Mouse (Mus musculus) lung, embryonic 16.5 days (tissue): ENCODE measurements at regions not wholly inside any gene's neighbourhood (a gene's known extent, or its start where the extent isn't known, plus 50 kb on each side); places are given as distances from the start of the nearest gene placed in this dataset.

Experiments
- ATAC-seq: fragments of 200-750 bp; cut with Nextera tagmentation; 2 replicates; pipeline ENCODE4 v1.8.0; 2017; ENCODE audit warnings: low read depth, mild to moderate bottlenecking, moderate library complexity
- H3K27ac ChIP-seq: fragments of 300-500 bp; sonication (generic); 2 replicates; pipeline ENCODE4 v1.5.1; 2014; ENCODE audit warnings: mild to moderate bottlenecking, control low read depth, low read length
- H3K27me3 ChIP-seq: fragments of 300-500 bp; sonication (generic); 2 replicates; pipeline ENCODE4 v1.6.1; 2014; ENCODE audit warnings: low read depth, low read length, mixed read lengths; ENCODE audit not compliant: control insufficient read depth, insufficient read depth
- H3K36me3 ChIP-seq: fragments of 300-500 bp; sonication (generic); 2 replicates; pipeline ENCODE4 v1.6.1; 2014; ENCODE audit warnings: low read length; ENCODE audit not compliant: control insufficient read depth, insufficient read depth
- H3K4me1 ChIP-seq: fragments of 300-500 bp; sonication (generic); replicated peaks from 2 replicates; pipeline ENCODE4 v1.6.1; 2014; ENCODE audit warnings: low read length, mixed read lengths; ENCODE audit not compliant: control insufficient read depth, insufficient read depth
- H3K4me2 ChIP-seq: fragments of 300-500 bp; sonication (generic); 2 replicates; pipeline ENCODE4 v1.6.1; 2014; ENCODE audit warnings: low read depth, low read length, control low read depth
- H3K4me3 ChIP-seq: fragments of 300-500 bp; sonication (generic); 2 replicates; pipeline ENCODE4 v1.5.1; 2014; ENCODE audit warnings: mild to moderate bottlenecking, low read length, control low read depth
- H3K9ac ChIP-seq: fragments of 300-500 bp; sonication (generic); 2 replicates; pipeline ENCODE4 v1.6.1; 2014; ENCODE audit warnings: low read length, control low read depth
- H3K9me3 ChIP-seq: fragments of 300-500 bp; sonication (generic); 2 replicates; pipeline ENCODE4 v1.6.1; 2016; ENCODE audit warnings: low read length; ENCODE audit not compliant: control insufficient read depth
- WGBS: fragments of 180-500 bp; shearing (Covaris S2); extraction: QIAGEN DNeasy Blood & Tissue Kit; methylation state at CpG from one replicate; pipeline ENCODE4 v1.1.7; 2014; 5-methylcytosine and 5-hydroxymethylcytosine counted together

DNA sequence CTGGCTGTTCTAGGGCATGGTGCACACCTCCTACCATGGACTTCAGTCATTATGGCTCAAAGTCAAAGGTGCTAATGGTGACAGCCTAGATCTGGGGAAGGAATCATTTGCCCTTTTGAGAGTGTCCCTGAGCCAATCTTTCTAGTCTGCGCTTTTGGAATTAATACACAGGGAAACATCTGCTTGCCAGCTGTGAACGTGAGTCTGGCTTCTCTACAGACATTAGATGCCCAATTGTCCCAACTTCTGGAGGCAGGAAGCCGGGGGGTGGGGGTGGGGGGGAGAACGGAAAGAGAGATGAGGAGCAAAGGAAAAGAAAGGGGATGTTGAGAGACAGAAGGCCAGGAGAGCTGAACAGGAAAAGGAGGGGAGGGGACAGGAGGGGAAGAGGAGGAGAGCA, 377.9 kb upstream of the Spred2 start:
- WGBS = 47% methylated on average over 4 of the region's 4 CpGs
- Histone ChIP-seq H3K4me1 (no peaks in the 10 kb centered on the region), H3K36me3 (no peaks in the 10 kb centered on the region), H3K9me3 (no peaks in the 10 kb centered on the region), H3K4me3 (no peak overlapping the region), H3K9ac (no peak overlapping the region), H3K27me3 (no peaks in the 10 kb centered on the region), H3K27ac (no peak overlapping the region), H3K4me2 (no peak overlapping the region)
- ATAC-seq = no peak

DNA sequence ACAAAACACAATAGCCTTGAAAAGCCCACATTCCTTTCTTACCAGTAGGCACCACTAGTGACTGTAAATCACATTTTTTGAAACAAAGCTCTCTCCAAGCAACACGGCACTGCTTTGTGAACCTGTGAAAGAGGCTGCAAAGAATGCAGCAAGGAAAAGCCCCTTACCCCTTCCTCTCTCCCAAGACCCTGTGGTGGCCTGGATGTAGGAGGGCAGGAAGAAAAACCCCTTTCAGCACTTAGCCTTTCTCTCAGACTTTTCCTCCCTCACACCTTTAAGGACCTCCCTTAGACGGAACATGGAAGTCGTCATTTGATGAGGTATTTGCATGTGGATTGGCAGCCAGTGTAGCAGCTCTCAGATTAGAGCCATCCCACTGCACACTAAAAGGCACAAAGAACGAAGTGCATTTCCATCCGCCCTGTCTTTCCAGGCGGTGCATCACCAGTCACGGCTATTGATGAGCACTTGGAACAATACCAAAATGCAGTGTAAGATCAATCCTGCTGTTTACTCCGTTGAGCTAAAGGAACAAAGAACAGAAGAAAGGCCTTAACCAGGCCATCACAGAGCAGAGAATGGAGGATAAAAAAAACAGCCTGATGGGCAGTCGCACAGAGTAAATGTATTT, 369.7 kb upstream of the Spred2 start:
- WGBS = 51% methylated on average over 9 of the region's 9 CpGs
- Histone ChIP-seq H3K4me2 (no peak overlapping the region), H3K9me3 (no peaks in the 10 kb centered on the region), H3K36me3 (no peaks in the 10 kb centered on the region), H3K9ac (no peak overlapping the region), H3K4me1 (no peaks in the 10 kb centered on the region), H3K27ac (no peak overlapping the region), H3K4me3 (no peak overlapping the region), H3K27me3 (no peaks in the 10 kb centered on the region)
- no peak for ATAC-seq

DNA sequence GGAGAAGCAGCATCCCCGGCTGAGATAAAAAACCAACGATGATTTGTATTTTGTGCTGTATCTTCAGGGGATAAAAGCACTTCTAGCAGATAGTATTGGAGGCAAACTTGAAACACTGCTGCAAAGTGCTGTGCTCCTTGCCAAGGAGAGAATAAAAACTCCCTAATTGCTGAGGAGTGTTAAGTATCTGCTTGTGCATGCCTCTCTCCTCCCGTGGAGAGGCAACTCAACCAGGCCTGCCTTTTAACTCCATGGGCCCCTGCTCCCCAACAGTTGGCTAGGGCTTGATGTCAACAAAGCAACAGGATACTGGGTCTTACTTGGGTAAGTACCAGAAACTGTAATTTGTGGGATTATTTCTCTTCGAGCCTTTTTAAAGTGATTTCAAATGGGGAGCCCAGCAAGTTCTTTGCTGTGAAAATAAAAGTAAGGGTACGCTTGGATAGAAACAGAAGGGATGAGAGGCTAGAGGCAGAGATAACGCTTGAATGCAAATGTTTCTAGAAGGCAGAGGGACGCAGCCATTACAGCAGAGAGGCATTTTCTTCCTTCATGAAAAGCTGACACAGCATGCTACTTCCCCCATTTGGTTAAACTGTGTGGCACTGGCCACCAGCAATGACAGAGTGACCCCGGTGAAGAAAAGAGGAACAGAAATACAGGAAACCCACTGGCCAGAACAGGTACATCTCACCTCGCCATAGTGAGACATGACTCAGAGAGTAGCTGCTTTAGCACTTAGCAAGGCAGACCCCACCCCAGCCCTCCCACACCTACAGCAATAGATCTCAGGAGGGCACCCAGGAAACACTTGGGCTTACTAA, 369.0 kb upstream of the Spred2 start:
- H3K36me3 ChIP-seq = no peaks in the 10 kb centered on the region
- H3K27ac ChIP-seq = no peak overlapping the region
- WGBS = 66% methylated on average over 9 of the region's 9 CpGs
- H3K9ac ChIP-seq = no peak overlapping the region
- H3K9me3 ChIP-seq = no peaks in the 10 kb centered on the region
- H3K4me3 ChIP-seq = no peak overlapping the region
- no peak for ATAC-seq
- no peak overlapping the region for H3K4me2 ChIP-seq
- no peaks in the 10 kb centered on the region for H3K4me1 ChIP-seq
- no peaks in the 10 kb centered on the region for H3K27me3 ChIP-seq

DNA sequence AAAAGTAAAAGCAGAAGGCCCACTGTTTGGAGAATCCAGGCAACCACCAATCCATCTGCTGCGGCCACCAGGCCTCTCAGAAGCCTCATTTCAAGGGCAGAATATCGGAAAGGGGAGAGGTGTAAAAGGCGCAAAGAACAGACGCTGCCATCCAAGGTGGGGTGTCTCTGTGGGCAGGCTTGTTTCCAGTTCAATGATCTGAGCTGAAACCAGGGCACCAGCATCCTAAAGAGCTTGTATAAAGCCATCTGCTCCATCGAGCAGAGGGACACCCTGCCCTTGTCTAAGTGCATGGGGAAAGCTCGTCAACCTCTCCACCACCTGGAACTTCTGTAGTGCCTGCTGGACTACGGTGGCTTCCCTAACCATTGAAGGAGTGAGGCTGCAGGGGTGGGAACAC, 363.7 kb upstream of the Spred2 start:
- ATAC-seq = no peak
- no peak overlapping the region for H3K27ac ChIP-seq
- H3K9ac ChIP-seq = no peak overlapping the region
- 83% methylated on average over 7 of the region's 7 CpGs for WGBS
- H3K9me3 ChIP-seq = no peaks in the 10 kb centered on the region
- H3K27me3 ChIP-seq = no peaks in the 10 kb centered on the region
- H3K36me3 ChIP-seq = no peaks in the 10 kb centered on the region
- H3K4me3 ChIP-seq = no peak overlapping the region
- H3K4me2 ChIP-seq = no peak overlapping the region
- no peaks in the 10 kb centered on the region for H3K4me1 ChIP-seq

DNA sequence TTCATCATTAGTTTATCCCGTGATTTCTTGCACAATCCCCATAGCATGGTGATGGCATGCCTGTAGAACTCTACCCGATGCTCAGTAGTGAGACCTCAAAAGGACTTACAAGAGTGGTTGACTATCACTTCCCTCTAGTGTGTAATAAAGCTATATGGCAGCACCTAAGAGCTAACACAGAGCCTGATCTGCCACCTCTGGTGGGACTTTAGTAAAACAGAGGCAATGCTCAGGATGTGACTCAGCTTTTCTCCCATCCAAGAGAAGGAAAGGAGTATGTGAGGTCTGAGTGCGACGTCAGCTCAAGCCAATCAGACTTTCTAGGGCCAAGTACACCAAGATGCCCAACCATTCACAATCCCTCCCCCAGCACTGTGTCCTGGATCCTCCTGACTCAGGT, 361.5 kb upstream of the Spred2 start:
- Histone ChIP-seq H3K27ac (no peak overlapping the region), H3K4me2 (no peak overlapping the region), H3K4me3 (no peak overlapping the region), H3K4me1 (no peaks in the 10 kb centered on the region), H3K9me3 (no peaks in the 10 kb centered on the region), H3K9ac (no peak overlapping the region), H3K27me3 (no peaks in the 10 kb centered on the region), H3K36me3 (no peaks in the 10 kb centered on the region)
- no peak for ATAC-seq
- WGBS = 80% methylated on average over 4 of the region's 4 CpGs

DNA sequence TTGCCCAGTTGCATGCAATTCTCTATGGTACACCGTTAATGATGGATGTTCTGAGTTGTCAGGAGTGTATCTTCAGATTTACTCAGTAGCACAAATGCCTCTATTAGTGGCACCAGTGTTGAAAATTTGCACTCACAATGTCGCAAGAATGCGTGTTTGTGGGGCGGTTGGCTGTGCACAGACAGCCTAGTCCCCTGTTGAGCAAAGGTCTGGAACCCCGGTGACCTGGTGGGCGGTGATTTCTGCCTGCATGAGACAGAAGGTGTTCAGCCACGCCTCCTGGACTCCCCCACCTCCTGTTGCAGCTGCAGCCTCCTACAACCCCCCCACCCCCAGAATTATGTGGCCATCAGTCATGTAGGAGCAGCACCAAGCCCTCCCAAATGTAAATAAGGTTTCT, 338.9 kb upstream of the Spred2 start:
- Histone ChIP-seq H3K27me3 (no peaks in the 10 kb centered on the region), H3K36me3 (no peaks in the 10 kb centered on the region), H3K27ac (no peak overlapping the region), H3K9ac (no peak overlapping the region), H3K4me2 (no peak overlapping the region), H3K9me3 (no peaks in the 10 kb centered on the region), H3K4me1 (no peaks in the 10 kb centered on the region), H3K4me3 (no peak overlapping the region)
- ATAC-seq = no peak
- 67% methylated on average over 7 of the region's 7 CpGs for WGBS

DNA sequence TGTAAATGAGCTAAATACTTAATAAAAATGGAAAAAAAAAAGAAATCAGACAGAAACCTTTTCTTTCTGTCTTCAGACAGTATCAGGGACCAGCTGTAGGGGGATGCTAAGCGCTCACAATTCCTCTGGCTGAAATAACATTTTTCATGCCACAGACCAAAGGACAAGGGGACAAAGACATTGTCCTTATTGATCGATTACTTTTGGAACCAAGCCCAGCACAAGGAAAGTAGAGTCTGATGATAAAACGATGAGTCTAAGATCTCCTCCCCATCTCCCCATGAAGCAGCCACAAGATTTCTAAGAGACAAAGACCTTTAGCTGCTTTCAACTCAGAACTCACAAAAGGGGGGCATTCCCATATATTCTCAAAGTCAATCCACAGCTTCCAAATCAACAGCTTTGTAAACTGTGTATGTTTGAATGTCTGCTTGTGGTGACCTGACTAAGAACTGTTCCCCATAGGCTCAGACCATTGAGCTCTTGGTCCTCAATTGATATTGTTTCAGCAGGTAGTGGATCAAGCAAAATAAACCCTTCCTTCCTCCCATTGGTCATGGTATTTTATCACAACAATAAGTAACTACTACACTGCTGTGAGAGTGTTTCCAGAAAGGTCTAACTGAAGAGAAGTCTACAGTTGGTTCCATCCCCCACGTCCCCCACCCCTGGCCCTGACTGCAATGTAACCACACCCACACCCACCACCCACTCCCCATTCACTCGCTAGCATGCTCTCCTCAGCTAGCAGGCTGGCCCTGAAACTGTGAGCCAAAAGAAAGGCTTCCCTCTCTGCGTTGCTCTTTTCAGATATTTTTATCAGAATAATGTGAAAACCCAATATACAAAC, 331.4 kb upstream of the Spred2 start:
- Histone ChIP-seq H3K36me3 (no peaks in the 10 kb centered on the region), H3K27ac (no peak overlapping the region), H3K4me2 (no peak overlapping the region), H3K4me3 (no peak overlapping the region), H3K9ac (no peak overlapping the region), H3K4me1 (no peaks in the 10 kb centered on the region; the same call in 1 of the 2 replicates), H3K27me3 (no peaks in the 10 kb centered on the region), H3K9me3 (no peaks in the 10 kb centered on the region)
- no peak for ATAC-seq
- WGBS = 74% methylated on average over 6 of the region's 6 CpGs

DNA sequence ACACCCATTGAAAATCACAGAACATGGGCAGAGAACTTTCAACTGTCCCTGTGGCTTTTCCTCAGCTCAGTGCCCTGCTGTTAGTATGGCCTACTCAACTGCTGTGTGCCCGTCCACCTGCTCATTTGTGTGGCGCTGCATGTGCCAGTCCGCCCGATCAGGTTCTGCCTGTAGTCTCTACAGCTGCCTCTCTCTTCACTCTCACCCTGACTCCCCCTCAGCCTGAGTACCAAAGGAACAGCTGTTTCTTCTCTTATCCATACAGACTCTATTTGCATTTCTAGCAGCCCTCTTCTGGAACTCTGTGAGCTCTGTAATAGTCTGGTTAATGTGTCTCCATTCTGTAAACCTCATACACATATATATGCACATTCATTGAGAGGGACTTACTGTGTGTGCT, 329.1 kb upstream of the Spred2 start:
- H3K27me3 ChIP-seq = no peaks in the 10 kb centered on the region
- H3K9ac ChIP-seq = no peak overlapping the region
- H3K9me3 ChIP-seq = no peaks in the 10 kb centered on the region
- no peaks in the 10 kb centered on the region for H3K36me3 ChIP-seq
- WGBS = 53% methylated on average over 4 of the region's 4 CpGs
- H3K4me2 ChIP-seq = no peak overlapping the region
- H3K4me1 ChIP-seq = no peaks in the 10 kb centered on the region; the same call in 1 of the 2 replicates
- ATAC-seq = peak; percentile 96
- H3K4me3 ChIP-seq = no peak overlapping the region
- no peak overlapping the region for H3K27ac ChIP-seq

DNA sequence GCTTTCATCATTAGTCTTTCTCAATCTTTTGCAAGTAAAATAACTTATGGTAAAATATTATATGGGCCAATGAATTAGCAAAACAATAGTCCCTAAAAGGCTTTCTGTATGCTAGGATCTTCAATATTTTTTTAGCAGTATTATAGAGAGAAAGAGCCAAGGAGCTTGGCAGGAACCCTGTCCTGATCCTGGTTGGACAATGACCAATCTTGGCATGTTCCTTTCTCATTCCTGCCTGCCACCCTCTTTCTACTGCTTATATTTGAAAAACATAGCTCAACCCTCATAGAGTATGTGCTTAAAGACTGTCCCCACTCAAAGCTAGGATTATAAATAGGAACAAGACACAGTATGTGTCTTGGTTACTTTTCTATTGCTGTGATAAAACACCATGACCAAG, 327.8 kb upstream of the Spred2 start:
- peaks cover 2% of the 10 kb centered on the region; the same call in 1 of the 2 replicates for H3K4me1 ChIP-seq
- no peak for ATAC-seq
- H3K4me3 ChIP-seq = no peak overlapping the region
- no peaks in the 10 kb centered on the region for H3K9me3 ChIP-seq
- no peak overlapping the region for H3K4me2 ChIP-seq
- H3K9ac ChIP-seq = no peak overlapping the region
- H3K36me3 ChIP-seq = no peaks in the 10 kb centered on the region
- no peaks in the 10 kb centered on the region for H3K27me3 ChIP-seq
- no peak overlapping the region for H3K27ac ChIP-seq
